Mouse (Mus musculus): ENCODE results near the gene Rbm44. TPM values are rescaled to one million over a fixed set of nuclear protein-coding genes. Genes with fewer than 3 reads are reported as not detected.

Gene Rbm44
- polyA plus RNA-seq, 1 experiment from 2014 or later: 1.4 TPM

DNA sequence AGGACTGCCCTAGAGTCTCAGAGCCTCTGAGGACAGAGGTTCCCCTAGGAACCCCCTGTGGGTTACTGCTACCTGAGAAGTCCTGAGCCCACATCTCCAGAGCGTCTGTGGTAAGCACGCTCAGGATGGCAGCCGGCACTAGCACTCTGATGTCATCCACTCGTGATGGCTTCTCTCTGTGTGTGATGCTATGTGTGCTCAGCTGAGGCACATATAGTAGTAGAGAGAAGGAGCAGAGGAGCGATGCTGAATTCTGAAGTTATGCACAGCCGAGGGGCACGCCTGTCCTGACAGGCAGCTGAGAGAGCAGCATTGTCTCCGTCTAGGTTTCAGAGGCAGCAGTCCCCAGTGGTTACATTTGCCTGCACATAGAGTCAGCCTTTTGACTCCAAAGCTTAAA, 47.3 kb downstream of the Rbm44 start:
- no peaks in the 10 kb centered on the region for H3K36me3 ChIP-seq (ENCODE audit: control insufficient read depth, insufficient read depth, low read length)
- no peak overlapping the region for H3K4me2 ChIP-seq (replicated peaks; ENCODE audit: low read depth, low read length)
- 80% methylated on average over 8 of the region's 8 CpGs for WGBS
- H3K27ac ChIP-seq (ENCODE audit: low read depth, low read length): no peak overlapping the region
- H3K4me3 ChIP-seq (ENCODE audit: low read depth, low read length): no peak overlapping the region
- no peaks in the 10 kb centered on the region for H3K4me1 ChIP-seq (replicated peaks; ENCODE audit: control insufficient read depth, insufficient read depth, low read length)
- DNase-seq (ENCODE audit: low spot score) (no peak), ATAC-seq (ENCODE audit: low FRiP score) (no peak)
- H3K27me3 ChIP-seq (ENCODE audit: control insufficient read depth, insufficient read depth, low read length): no peaks in the 10 kb centered on the region
- no peaks in the 10 kb centered on the region for H3K9me3 ChIP-seq (ENCODE audit: control insufficient read depth, low read length)
- no peak overlapping the region for H3K9ac ChIP-seq (ENCODE audit: low read depth, low read length)

DNA sequence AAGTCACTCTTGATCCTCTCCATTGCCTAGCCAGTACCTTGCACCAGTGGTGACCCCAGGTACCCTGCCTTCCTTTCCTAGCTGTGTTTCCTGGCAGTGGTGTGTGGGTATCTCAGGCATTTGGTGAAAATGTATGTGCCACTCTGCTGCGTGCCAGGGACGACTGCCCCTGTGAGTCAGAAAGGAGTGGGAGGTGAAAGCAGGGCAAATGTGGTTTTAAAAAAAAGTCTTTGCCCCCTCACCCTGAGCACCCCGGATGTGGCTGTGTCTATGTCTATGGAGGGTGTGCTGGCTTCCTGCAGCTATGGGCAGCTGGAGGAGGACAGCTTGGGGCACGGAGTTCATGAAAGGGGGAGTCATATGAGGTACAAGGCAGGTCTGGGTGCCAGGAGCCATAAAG, 48.4 kb downstream of the Rbm44 start:
- Histone ChIP-seq H3K27ac (ENCODE audit: low read depth, low read length) (no peak overlapping the region), H3K36me3 (ENCODE audit: control insufficient read depth, insufficient read depth, low read length) (no peaks in the 10 kb centered on the region), H3K9me3 (ENCODE audit: control insufficient read depth, low read length) (no peaks in the 10 kb centered on the region), H3K4me1 (replicated peaks; ENCODE audit: control insufficient read depth, insufficient read depth, low read length) (no peaks in the 10 kb centered on the region), H3K4me3 (ENCODE audit: low read depth, low read length) (no peak overlapping the region), H3K27me3 (ENCODE audit: control insufficient read depth, insufficient read depth, low read length) (no peaks in the 10 kb centered on the region), H3K9ac (ENCODE audit: low read depth, low read length) (no peak overlapping the region), H3K4me2 (replicated peaks; ENCODE audit: low read depth, low read length) (no peak overlapping the region)
- no peak for ATAC-seq (ENCODE audit: low FRiP score)
- WGBS: 91% methylated on average over 4 of the region's 4 CpGs
- DNase-seq (ENCODE audit: low spot score): no peak

DNA sequence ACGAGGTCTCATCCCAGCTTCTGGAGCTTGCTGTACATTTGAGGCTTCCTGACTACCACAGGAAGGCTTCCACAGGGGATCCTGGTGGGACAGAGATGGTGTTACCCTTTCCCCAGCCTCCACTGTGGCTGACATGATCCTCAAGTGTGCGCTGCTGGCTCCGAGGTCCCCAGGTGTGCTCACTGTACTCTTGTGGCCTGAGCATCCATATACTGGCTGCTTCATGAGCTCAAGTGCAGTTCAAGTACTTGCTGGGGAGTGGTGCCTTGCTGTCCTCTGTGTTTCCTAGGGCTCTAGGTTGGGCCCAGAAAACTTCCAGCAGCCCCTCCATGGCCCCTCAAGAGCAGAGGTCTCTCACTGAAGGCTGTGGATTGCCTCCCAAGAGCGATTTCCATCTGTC, 48.8 kb downstream of the Rbm44 start:
- no peaks in the 10 kb centered on the region for H3K36me3 ChIP-seq (ENCODE audit: control insufficient read depth, insufficient read depth, low read length)
- 97% methylated on average over 4 of the region's 4 CpGs for WGBS
- no peak for ATAC-seq (ENCODE audit: low FRiP score)
- H3K4me2 ChIP-seq (replicated peaks; ENCODE audit: low read depth, low read length): no peak overlapping the region
- DNase-seq (ENCODE audit: low spot score): no peak
- no peak overlapping the region for H3K27ac ChIP-seq (ENCODE audit: low read depth, low read length)
- H3K4me3 ChIP-seq (ENCODE audit: low read depth, low read length): no peak overlapping the region
- H3K9ac ChIP-seq (ENCODE audit: low read depth, low read length): no peak overlapping the region
- no peaks in the 10 kb centered on the region for H3K27me3 ChIP-seq (ENCODE audit: control insufficient read depth, insufficient read depth, low read length)
- no peaks in the 10 kb centered on the region for H3K4me1 ChIP-seq (replicated peaks; ENCODE audit: control insufficient read depth, insufficient read depth, low read length)
- no peaks in the 10 kb centered on the region for H3K9me3 ChIP-seq (ENCODE audit: control insufficient read depth, low read length)

DNA sequence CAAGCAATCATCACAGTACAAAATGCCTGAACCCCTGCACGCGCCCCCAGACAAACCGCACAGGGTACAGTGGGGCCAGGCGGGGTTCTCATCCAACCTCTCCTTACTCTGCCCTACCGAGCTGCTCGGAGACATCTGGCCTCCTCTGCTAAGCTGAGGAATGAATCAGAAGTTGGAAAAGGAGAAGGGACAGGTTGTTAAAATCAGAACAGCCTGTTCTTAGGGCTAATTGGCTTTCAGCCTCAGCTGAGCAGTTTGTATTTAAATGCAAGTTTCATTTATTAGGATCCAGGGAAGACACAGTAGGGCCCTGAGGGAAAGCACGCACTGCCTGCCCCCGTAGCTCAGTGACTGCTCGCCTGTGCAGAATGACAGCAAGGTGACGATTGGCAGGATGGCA, 54.9 kb downstream of the Rbm44 start:
- H3K27ac ChIP-seq (ENCODE audit: low read depth, low read length): no peak overlapping the region
- no peak overlapping the region for H3K9ac ChIP-seq (ENCODE audit: low read depth, low read length)
- H3K9me3 ChIP-seq (ENCODE audit: control insufficient read depth, low read length): no peaks in the 10 kb centered on the region
- no peaks in the 10 kb centered on the region for H3K36me3 ChIP-seq (ENCODE audit: control insufficient read depth, insufficient read depth, low read length)
- DNase-seq (ENCODE audit: low spot score) (no peak), ATAC-seq (ENCODE audit: low FRiP score) (no peak)
- H3K27me3 ChIP-seq (ENCODE audit: control insufficient read depth, insufficient read depth, low read length): no peaks in the 10 kb centered on the region
- H3K4me3 ChIP-seq (ENCODE audit: low read depth, low read length): no peak overlapping the region
- WGBS: 84% methylated on average over 10 of the region's 10 CpGs
- H3K4me1 ChIP-seq (replicated peaks; ENCODE audit: control insufficient read depth, insufficient read depth, low read length): no peaks in the 10 kb centered on the region
- no peak overlapping the region for H3K4me2 ChIP-seq (replicated peaks; ENCODE audit: low read depth, low read length)

DNA sequence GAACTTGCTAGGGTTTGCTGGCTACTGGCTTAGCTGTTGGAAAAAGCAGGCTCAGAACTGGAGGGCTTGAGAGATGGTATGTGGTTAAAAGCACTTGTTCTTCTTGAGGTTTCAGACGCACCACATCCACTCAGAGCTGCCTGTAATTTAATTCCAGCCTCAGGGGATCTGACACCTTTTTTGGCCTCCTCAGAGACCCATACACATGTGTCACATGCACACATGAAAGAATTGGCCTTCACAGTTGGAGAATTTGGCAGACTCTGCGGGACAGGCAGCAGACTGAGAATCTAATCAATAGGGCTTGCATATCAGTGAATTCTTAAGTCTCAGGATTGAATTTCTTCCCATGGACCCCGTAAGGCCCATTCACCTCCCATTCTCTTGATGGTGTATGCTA, 56.2 kb downstream of the Rbm44 start:
- Histone ChIP-seq H3K27ac (ENCODE audit: low read depth, low read length) (no peak overlapping the region), H3K4me1 (replicated peaks; ENCODE audit: control insufficient read depth, insufficient read depth, low read length) (no peaks in the 10 kb centered on the region), H3K9me3 (ENCODE audit: control insufficient read depth, low read length) (no peaks in the 10 kb centered on the region), H3K9ac (ENCODE audit: low read depth, low read length) (no peak overlapping the region), H3K4me3 (ENCODE audit: low read depth, low read length) (no peak overlapping the region), H3K36me3 (ENCODE audit: control insufficient read depth, insufficient read depth, low read length) (no peaks in the 10 kb centered on the region), H3K4me2 (replicated peaks; ENCODE audit: low read depth, low read length) (no peak overlapping the region), H3K27me3 (ENCODE audit: control insufficient read depth, insufficient read depth, low read length) (no peaks in the 10 kb centered on the region)
- ATAC-seq (ENCODE audit: low FRiP score) (no peak), DNase-seq (ENCODE audit: low spot score) (no peak)
- 58% methylated on average over 3 of the region's 3 CpGs for WGBS

DNA sequence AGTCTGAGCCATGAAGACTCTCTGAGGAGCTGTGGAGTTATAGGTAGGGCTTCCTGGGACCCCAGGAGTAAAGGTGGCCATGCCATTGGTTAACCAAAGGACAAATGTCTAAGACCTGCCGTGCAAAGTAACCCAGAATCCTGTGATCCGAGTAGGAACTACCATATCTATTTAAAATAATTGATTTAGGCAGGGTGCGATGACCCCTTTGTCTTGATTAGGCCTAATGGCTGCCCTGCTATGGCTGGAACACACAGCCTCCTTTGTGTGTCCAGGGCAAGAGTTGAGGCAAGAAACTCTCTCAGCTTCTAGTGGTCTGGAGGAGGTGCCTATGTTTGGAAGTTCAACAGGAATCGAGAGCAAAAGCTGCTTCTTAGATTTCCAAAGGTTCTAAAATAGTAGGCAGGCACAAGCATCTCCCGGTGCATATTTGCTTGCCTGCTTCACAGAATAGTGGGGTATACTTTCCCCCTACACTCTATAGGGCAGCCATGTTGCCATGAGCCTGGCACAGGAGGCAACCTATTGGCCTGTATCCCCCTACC, 59.4 kb downstream of the Rbm44 start:
- Histone ChIP-seq H3K27ac (ENCODE audit: low read depth, low read length) (no peak overlapping the region), H3K4me3 (ENCODE audit: low read depth, low read length) (no peak overlapping the region), H3K9me3 (ENCODE audit: control insufficient read depth, low read length) (no peaks in the 10 kb centered on the region), H3K27me3 (ENCODE audit: control insufficient read depth, insufficient read depth, low read length) (no peaks in the 10 kb centered on the region), H3K9ac (ENCODE audit: low read depth, low read length) (no peak overlapping the region), H3K4me2 (replicated peaks; ENCODE audit: low read depth, low read length) (no peak overlapping the region), H3K36me3 (ENCODE audit: control insufficient read depth, insufficient read depth, low read length) (no peaks in the 10 kb centered on the region), H3K4me1 (replicated peaks; ENCODE audit: control insufficient read depth, insufficient read depth, low read length) (no peaks in the 10 kb centered on the region)
- ATAC-seq (ENCODE audit: low FRiP score) (no peak), DNase-seq (ENCODE audit: low spot score) (no peak)
- 87% methylated on average over 5 of the region's 5 CpGs for WGBS

DNA sequence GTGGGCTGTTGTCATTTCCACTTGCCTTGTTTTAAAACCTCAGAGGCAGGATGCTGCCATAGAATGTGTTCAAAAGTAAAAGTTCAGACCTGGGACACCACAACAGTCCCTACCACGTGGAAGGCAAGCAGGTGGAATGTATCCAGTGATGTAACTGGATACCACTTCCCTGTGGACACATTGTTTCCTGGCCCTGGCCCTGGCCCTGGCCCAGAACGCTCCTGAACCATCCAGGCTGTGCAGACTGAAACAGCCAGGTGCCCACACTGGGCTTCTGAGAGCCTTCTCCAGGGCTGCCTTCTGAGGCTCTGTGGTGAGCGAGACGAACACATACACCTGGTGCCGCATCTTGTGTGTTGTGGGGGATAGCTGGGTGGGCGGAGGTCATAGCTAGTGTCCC, 60.8 kb downstream of the Rbm44 start:
- no peaks in the 10 kb centered on the region for H3K9me3 ChIP-seq (ENCODE audit: control insufficient read depth, low read length)
- H3K4me1 ChIP-seq (replicated peaks; ENCODE audit: control insufficient read depth, insufficient read depth, low read length): no peaks in the 10 kb centered on the region
- no peak overlapping the region for H3K4me2 ChIP-seq (replicated peaks; ENCODE audit: low read depth, low read length)
- H3K4me3 ChIP-seq (ENCODE audit: low read depth, low read length): no peak overlapping the region
- no peaks in the 10 kb centered on the region for H3K36me3 ChIP-seq (ENCODE audit: control insufficient read depth, insufficient read depth, low read length)
- no peaks in the 10 kb centered on the region for H3K27me3 ChIP-seq (ENCODE audit: control insufficient read depth, insufficient read depth, low read length)
- ATAC-seq (ENCODE audit: low FRiP score): no peak
- no peak overlapping the region for H3K9ac ChIP-seq (ENCODE audit: low read depth, low read length)
- no peak overlapping the region for H3K27ac ChIP-seq (ENCODE audit: low read depth, low read length)
- WGBS: 81% methylated on average over 6 of the region's 6 CpGs
- no peak for DNase-seq (ENCODE audit: low spot score)

DNA sequence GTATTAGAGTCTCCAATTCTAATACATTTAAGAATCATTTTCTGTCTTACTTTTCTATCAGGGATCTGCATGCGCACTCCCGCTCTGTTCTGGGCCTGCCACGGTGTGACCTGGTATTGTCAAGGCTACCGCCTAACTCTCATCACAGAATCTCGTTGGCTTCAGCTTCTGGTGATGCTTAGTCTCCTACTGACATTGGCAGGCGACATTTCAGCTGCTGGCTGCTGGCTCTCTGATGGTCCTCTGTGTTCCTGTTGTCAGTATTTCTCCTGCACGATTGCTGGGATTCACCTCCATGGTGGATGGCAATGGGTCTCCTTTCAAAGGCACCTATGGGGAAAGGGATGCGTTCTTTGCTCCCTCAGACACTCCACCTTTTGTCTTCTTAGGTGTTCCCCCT, 61.4 kb downstream of the Rbm44 start:
- Histone ChIP-seq H3K4me3 (ENCODE audit: low read depth, low read length) (no peak overlapping the region), H3K36me3 (ENCODE audit: control insufficient read depth, insufficient read depth, low read length) (no peaks in the 10 kb centered on the region), H3K27me3 (ENCODE audit: control insufficient read depth, insufficient read depth, low read length) (no peaks in the 10 kb centered on the region), H3K9ac (ENCODE audit: low read depth, low read length) (no peak overlapping the region), H3K9me3 (ENCODE audit: control insufficient read depth, low read length) (no peaks in the 10 kb centered on the region), H3K4me1 (replicated peaks; ENCODE audit: control insufficient read depth, insufficient read depth, low read length) (no peaks in the 10 kb centered on the region), H3K4me2 (replicated peaks; ENCODE audit: low read depth, low read length) (no peak overlapping the region), H3K27ac (ENCODE audit: low read depth, low read length) (no peak overlapping the region)
- no peak for ATAC-seq (ENCODE audit: low FRiP score)
- no peak for DNase-seq (ENCODE audit: low spot score)
- whole genome bisulfite sequencing: 84% methylated on average over 8 of the region's 8 CpGs

DNA sequence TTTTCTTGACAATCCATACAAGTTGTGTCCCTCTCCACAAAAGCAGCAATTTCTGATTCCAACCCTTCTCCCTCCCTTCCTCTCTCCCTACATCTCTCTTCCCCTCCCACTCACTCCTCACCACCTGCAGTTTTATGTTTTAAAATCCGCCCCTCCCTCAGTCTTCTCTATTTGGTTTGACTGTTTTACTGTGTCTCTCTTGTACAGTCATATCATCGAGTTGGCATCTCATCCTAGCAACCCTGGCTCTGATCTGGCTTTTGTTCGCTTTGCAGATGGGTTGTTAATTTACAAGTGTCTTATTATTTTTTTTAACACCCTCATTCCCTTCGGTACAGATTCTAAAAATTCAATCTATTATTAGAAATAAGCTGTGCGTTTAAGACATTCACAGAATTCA, 62.0 kb downstream of the Rbm44 start:
- ATAC-seq (ENCODE audit: low FRiP score): no peak
- Histone ChIP-seq H3K36me3 (ENCODE audit: control insufficient read depth, insufficient read depth, low read length) (no peaks in the 10 kb centered on the region), H3K9ac (ENCODE audit: low read depth, low read length) (no peak overlapping the region), H3K4me1 (replicated peaks; ENCODE audit: control insufficient read depth, insufficient read depth, low read length) (no peaks in the 10 kb centered on the region), H3K27me3 (ENCODE audit: control insufficient read depth, insufficient read depth, low read length) (no peaks in the 10 kb centered on the region), H3K27ac (ENCODE audit: low read depth, low read length) (no peak overlapping the region), H3K4me3 (ENCODE audit: low read depth, low read length) (no peak overlapping the region), H3K9me3 (ENCODE audit: control insufficient read depth, low read length) (no peaks in the 10 kb centered on the region), H3K4me2 (replicated peaks; ENCODE audit: low read depth, low read length) (no peak overlapping the region)
- 86% methylated on average over 5 of the region's 5 CpGs for WGBS
- no peak for DNase-seq (ENCODE audit: low spot score)

Measured in hindbrain, embryonic 11.5 days (tissue).